Mouse (Mus musculus) cerebellum, adult 8-10 months (tissue): ENCODE results near the gene Pitpnm3.
A peak's percentile ranks its signal among the peaks of the same experiment; 100 is the strongest.

ENCODE experiments used
- DNase-seq: peaks from one replicate; pipeline ENCODE4 v3.0.0; 2022

Gene Pitpnm3

DNA sequence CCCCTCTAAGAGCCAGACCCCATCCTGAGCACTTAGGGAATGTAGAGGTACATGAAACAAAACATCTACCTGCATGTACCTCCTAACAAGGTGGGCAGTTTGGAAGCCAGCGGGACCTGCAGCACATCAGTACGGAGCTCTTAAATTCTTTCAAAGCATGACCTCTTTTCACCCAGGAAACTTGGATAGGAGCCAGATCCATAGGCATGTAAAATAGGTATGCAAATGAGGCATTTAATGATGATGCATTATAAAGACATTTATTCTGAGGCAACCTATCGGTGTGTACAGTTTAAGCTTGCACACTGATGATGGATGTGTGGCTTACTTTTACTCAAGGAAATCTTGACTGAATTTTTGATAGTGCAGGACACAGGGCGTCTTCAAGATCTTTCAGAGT, 120.9 kb downstream of the Pitpnm3 start:
- no peak for DNase-seq

DNA sequence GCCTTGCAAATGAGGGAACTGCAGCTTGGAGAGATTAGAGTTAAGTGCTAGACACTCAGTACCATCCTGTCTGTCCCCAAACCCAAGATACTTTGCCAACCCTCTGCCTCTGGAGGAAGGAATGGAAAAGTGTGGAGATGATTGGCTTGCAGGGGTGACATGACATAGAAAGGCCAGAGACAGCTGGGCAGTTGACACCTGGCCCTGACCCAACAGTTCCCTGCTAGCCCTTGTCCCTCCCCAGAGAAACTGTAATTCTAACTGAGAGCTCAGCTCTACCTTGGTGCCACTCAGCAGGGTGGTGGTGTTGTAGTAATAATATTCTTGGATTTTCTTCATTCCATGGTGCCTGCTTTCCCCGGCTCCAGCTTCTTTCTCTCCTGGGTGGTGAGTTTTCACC, 123.6 kb downstream of the Pitpnm3 start:
- no peak for DNase-seq

DNA sequence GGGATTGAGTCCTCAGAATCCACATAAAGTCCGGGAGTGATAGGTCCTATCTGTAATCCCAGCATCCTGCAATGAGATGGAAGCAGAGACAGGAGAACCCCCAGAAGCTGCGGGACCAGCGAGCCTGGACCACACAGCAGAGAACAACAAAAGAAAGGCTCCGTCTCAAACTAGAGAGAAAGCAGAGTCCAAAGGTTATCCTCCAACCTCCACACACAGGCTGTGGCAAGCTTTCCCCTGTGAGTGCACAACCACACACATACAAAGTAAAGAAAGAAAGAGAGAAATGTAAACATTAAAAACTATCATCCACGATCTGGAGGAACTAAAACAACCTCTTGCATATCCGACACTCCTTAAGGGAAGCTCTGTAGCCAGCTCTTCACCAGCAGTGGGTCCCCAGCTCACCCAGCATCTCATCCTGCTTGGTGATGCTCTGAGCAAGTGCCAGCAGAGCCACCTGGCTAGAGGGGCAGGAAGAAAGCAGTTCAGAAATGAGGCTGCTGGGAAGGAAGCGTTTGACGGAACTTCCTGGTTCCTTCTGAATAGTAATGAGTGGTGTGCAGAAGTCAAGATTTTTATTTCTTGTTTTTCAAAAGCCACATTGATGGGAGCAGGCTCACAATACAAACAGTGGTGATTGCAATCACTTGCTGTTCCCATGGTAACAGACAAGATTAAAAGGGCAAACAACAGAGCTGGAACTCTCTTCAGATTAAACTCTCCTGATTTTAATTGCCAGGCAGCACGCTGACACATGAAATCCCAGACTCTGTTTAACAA, 124.4 kb downstream of the Pitpnm3 start:
- DNase-seq = no peak

DNA sequence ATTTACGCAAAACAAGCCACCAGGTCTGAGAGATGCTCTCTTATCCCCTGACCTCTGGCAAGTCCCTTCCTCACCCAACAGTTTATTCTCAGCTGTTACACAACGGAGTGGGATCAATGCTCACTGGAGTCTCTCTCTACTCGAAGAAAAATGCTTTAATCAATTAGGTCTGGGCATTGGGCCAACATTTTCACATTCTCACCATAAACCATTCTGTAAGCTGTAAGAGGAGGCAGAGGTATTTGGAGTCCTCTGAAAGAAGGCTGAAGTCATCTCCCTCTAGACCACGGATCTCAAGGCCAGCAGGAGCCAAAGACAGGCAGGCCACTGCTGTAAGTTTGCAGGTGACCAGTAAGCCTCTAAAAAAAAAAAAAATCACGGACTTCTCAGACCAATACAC, 125.2 kb downstream of the Pitpnm3 start:
- no peak for DNase-seq

DNA sequence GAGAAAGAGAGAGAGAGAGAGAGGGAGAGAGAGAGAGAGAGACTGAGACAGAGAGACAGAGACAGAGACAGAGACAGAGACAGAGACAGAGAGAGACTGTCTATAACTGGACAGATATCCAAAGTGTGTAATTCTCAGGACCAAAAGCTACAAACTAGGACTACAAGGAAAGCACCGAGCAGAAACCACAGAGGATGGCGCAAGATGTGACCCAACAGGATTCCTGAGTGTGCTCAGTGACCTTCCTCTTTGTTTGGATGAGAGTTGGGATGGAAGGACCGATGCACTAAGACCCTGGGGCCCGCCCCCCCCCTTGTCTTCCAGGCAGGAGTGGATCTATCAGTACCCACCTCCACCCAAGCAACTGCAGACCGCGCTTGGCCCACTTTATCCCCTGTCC, 130.0 kb downstream of the Pitpnm3 start:
- DNase-seq = no peak

DNA sequence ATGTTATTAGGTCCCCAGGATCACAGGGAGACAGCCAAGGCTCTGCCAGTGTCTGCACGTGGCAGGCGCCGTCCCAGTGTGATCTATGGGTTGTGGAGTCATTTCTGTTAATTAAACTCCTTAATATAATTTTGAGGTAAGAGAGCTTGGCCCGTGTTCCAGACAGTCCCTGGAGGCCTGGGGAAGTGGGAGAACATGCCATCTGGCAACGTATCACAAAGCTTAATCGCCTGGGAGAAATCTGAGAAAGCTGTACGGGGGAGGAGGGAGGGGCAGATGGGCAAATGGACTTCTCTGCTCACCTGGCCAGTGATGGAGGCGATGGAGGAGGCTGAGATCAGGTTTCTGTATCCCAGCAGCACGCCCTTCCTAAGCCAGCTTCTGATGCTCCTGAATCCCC, 132.4 kb downstream of the Pitpnm3 start:
- DNase-seq = peak; percentile 25

DNA sequence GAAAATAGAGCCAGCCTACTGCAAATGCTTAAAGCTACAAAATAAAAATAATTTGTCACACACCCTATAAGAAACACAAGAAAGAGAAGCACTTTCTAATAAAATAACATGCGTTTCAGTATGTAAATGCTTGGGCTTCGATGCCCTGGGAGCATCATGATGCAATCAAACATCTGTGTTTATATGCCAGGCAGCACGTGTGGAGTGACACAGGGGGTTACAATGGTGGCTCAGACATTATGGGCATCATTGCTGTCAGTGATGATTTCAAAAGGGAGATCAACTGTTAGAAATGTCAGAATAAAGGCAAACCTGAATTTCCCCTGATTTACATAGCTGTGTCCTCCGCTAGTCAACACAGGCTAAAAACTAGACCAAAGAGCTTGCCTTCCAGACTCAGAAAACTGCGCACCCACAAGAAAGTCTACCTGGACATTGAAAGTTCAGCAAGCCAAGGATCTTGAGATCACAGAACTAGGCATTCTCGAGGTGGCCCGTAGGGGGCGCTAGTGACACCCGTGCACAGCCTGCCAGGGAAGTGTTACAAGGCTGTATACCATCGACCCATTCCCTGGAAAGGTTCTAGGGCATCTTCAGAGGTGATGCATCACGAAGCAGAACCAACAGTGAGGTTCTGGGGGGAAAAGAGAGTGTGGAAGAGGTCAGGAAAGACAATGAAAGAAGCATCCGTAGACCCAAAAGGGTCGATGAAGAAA, 133.3 kb downstream of the Pitpnm3 start:
- DNase-seq = peak; percentile 64

DNA sequence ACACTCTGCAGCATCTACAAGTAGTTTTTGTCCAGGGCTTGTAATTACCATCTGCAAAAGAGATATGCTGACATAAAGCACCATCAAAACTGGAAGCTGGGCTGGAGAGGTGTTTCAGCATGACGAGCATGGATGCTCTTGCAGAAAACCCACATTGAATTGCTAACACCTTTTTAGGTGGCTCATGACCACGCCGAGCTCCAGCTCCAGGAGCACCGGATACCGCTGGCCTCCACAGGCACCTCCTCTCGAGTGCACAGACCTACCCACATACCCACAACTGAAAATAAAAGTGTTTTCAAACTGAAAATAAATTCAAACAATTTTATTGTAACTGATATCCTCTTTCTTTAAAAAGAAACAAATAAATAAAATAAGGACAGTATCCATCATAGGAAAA, 135.4 kb downstream of the Pitpnm3 start:
- DNase-seq = no peak
